Mouse (Mus musculus) olfactory bulb, adult 2 months (tissue): Measurements from ENCODE around the gene A430033K04Rik. TPM values are rescaled to one million over a fixed set of nuclear protein-coding genes. Genes with fewer than 3 reads are reported as not detected.

Experiments
- H3K27ac ChIP-seq: fragments of 200-500 bp; 2 replicates; pipeline ENCODE4 v1.5.1; 2012; ENCODE audit warnings: low read depth, low read length; ENCODE audit not compliant: insufficient read depth
- H3K4me1 ChIP-seq: fragments of 200-500 bp; 2 replicates; pipeline ENCODE4 v1.6.1; 2012; ENCODE audit warnings: low read length; ENCODE audit not compliant: control insufficient read depth, insufficient read depth
- H3K4me3 ChIP-seq: fragments of 200-500 bp; 2 replicates; pipeline ENCODE4 v1.5.1; 2012; ENCODE audit warnings: mild to moderate bottlenecking, low read depth, low read length, moderate library complexity; ENCODE audit not compliant: insufficient read depth
- CTCF ChIP-seq: fragments of 200-500 bp; IDR thresholded peaks from 2 replicates; pipeline ENCODE4 v1.5.1; 2012; ENCODE audit warnings: low read depth, mild to moderate bottlenecking, low read length, moderate library complexity; ENCODE audit not compliant: insufficient read depth
- POLR2A ChIP-seq: fragments of 200-500 bp; IDR thresholded peaks from 2 replicates; pipeline ENCODE4 v1.6.1; 2012; ENCODE audit warnings: mild to moderate bottlenecking, low read depth, low read length, moderate library complexity; ENCODE audit not compliant: insufficient read depth
- WGBS: fragments of 180-500 bp; shearing (Covaris S2); methylation state at CpG from one replicate; pipeline ENCODE4 v1.1.7; 2018; 5-methylcytosine and 5-hydroxymethylcytosine counted together
- polyA plus RNA-seq: library from polyadenylated mRNA; stranded (reverse); fragments of >200 nt; gene quantifications from 2 replicates; pipeline ENCODE4 v1.2.4, GENCODE M21; 2012; ENCODE audit warnings: low replicate concordance; ENCODE audit not compliant: missing spikeins, insufficient read depth, insufficient read length

A430033K04Rik gene
- not detected in 2 replicates for polyA plus RNA-seq

DNA sequence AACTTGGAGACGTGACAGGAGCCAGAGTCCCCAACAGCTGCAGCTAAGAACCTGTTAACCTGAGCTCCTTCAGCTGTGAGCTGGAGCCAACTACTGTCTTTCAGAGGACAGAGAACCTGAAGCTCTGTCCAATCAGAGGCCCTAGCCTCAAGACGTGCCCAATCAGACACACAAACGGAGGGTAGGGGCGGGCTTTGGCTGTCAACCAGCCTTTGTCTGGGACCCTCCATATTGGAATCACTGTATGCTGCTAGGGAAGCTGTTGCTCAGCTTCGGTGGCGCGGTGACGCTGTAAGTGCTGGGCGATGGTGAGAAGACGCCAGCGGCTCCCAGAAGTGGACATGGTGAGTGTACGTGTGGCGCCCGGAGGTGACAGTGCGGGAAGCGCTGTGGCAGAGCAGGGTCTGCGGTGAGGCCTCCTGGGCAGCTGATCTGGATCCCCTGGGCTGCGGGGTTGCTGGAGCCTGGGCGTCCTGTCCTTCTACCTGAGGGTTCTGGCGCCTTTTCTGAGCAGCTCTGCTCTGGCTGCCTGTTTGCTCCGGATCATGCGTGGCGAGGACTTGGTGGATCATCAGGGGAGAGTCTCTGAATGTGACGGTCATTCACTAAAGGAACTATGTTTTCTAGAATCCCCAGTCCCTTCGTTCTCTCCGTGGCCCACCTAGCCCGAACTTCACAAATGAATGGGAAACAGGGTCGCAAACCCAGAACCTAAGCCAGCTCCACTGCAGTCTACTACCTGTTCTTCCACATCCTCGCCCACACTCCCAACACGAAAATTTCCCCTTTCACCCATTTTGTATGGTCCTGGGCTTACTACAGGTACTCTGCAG lies at the start of gene A430033K04Rik:
TSS of gene A430033K04Rik (plus strand) at position 215 of the 833 bp plus-strand sequence.
- peak within 1 kb of the TSS; percentile 76 for H3K4me3 ChIP-seq
- H3K27ac ChIP-seq: peak within 1 kb of the TSS; percentile 82
- peak; percentile 70; the same call in 1 of the 2 replicates for TF ChIP-seq POLR2A
- no peak for TF ChIP-seq CTCF
- WGBS: under 1% methylated on average over 30 of the region's 30 CpGs
- H3K4me1 ChIP-seq: 0 out of 2 replicates have a peak, but pooled peaks cover 2% of the 10 kb centered on the region

- Histone ChIP-seq H3K4me3 (no peak overlapping the region), H3K27ac (no peak overlapping the region), H3K4me1 (no peaks in the 10 kb centered on the region)
- TF ChIP-seq CTCF: no peak
- no peak for TF ChIP-seq POLR2A
- WGBS: 93% methylated on average over 6 of the region's 6 CpGs
Measured at GRCm38 (mm10) chr5:138587396-138587795, 35.3 kb upstream of the A430033K04Rik start.

GRCm38 (mm10) chr5:138618353-138618752 lies 4.3 kb upstream of the A430033K04Rik start:
- TF ChIP-seq CTCF (no peak), POLR2A (no peak)
- H3K4me1 ChIP-seq: peaks cover 3% of the 10 kb centered on the region
- 100% methylated on average over 1 of the region's 1 CpGs for WGBS
- H3K4me3 ChIP-seq: no peak overlapping the region
- no peak overlapping the region for H3K27ac ChIP-seq

- Histone ChIP-seq H3K4me3 (peak within 1 kb of the TSS; percentile 98), H3K4me1 (peaks cover 5% of the 10 kb centered on the region), H3K27ac (peak within 1 kb of the TSS; percentile 97)
- TF ChIP-seq CTCF (no peak), POLR2A (peak; percentile 98)
- WGBS: under 1% methylated on average over 43 of the region's 43 CpGs
Measured at GRCm38 (mm10) chr5:138619211-138620128, 3.2 kb upstream of the A430033K04Rik start, which contains the start of gene Zfp68. Gene Zfp68 (minus strand): TSS chr5:138619761.

- Histone ChIP-seq H3K4me3 (no peak overlapping the region), H3K27ac (no peak overlapping the region), H3K4me1 (peaks cover 5% of the 10 kb centered on the region)
- no peak for TF ChIP-seq POLR2A
- 35% methylated on average over 5 of the region's 5 CpGs for WGBS
Measured at GRCm38 (mm10) chr5:138620836-138621235, 1.8 kb upstream of the A430033K04Rik start.

DNA sequence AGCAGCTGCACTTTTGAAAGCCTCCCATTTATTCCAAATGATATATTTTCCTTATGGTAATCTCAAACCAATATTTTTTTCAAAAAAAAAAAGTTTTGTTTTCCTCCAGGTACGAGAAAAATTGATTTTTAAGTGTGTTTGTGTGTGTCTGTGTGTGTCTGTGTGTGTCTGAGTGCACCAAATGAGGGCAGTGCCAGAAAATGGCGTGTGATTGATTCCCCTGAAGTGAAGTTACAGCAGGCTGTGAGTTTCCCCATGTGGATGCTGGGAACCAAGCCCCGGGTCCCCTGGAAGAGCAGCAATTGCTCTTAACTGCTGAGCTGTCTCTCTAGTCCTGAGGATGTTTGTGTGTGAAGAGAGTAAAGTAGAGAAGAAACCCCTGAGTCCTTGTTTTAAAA lies 818 bp downstream of the A430033K04Rik start:
- WGBS: 4% methylated on average over 3 of the region's 3 CpGs
- Histone ChIP-seq H3K4me1 (0 out of 2 replicates have a peak, but pooled peaks cover 2% of the 10 kb centered on the region), H3K27ac (no peak overlapping the region), H3K4me3 (peak overlapping the region; percentile 76)
- no peak for TF ChIP-seq CTCF
- no peak for TF ChIP-seq POLR2A

- Histone ChIP-seq H3K4me3 (no peak overlapping the region), H3K27ac (no peak overlapping the region), H3K4me1 (no peaks in the 10 kb centered on the region)
- 97% methylated on average over 2 of the region's 2 CpGs for WGBS
- no peak for TF ChIP-seq POLR2A
Measured at GRCm38 (mm10) chr5:138636486-138636885, 13.8 kb downstream of the A430033K04Rik start.

DNA sequence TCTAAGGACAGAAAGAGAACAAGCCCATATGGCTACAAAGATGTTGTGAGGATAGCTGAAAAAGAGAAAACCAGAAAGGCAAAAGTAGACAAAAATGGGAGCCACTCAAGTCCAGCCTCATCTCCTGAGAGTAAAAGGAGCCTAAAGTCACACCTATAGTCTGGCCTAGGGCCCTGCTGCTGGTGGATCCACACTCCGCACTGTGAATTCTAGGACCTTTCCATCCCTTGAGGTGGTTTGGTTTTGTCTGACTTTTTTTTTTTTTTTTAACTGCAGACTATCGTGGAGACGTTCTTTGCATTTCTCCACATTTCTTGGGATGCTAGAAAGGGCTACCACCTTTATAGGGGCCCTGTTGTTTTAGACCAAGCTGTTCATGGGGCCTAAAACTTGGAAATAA lies 18.4 kb downstream of the A430033K04Rik start:
- 94% methylated on average over 3 of the region's 3 CpGs for WGBS
- TF ChIP-seq POLR2A (no peak), CTCF (no peak)
- Histone ChIP-seq H3K4me1 (no peaks in the 10 kb centered on the region), H3K4me3 (no peak overlapping the region), H3K27ac (no peak overlapping the region)
